Mouse (Mus musculus): ENCODE measurements at regions not wholly inside any gene's neighbourhood (a gene's known extent, or its start where the extent isn't known, plus 50 kb on each side); places are given as distances from the start of the nearest gene placed in this dataset.

- intact Hi-C loops (cut with DNase I), result no loop called here
These were observed 243.1 kb downstream of the Pdgfc start for GRCm38 (mm10) chr3:81279266-81279665.

GRCm38 (mm10) chr3:81289762-81290161, 253.5 kb downstream of the Pdgfc start:
- intact Hi-C loops (cut with DNase I), result no loop called here
- no peak for DNase-seq

More at GRCm38 (mm10) chr3:81279266-81279665, 243.1 kb downstream of the Pdgfc start:
- DNase-seq, result peak; percentile 9

- no peak for DNase-seq
- intact Hi-C loops (cut with DNase I), result no loop called here
These were observed 256.2 kb downstream of the Pdgfc start for GRCm38 (mm10) chr3:81292404-81292803.

- DNase-seq, result no peak
- intact Hi-C loops (cut with DNase I), result no loop called here
These were observed 257.1 kb downstream of the Pdgfc start for GRCm38 (mm10) chr3:81293186-81293819.

- DNase-seq, result no peak
- intact Hi-C loops (cut with DNase I), result no loop called here
These were observed 268.0 kb downstream of the Pdgfc start for GRCm38 (mm10) chr3:81304017-81304791.

- intact Hi-C loops (cut with DNase I), result no loop called here
These were observed 269.4 kb downstream of the Pdgfc start for GRCm38 (mm10) chr3:81305412-81306165.

GRCm38 (mm10) chr3:81326866-81327265, 290.6 kb downstream of the Pdgfc start:
- intact Hi-C loops (cut with DNase I), result no loop called here
- no peak for DNase-seq

More at GRCm38 (mm10) chr3:81305412-81306165, 269.4 kb downstream of the Pdgfc start:
- no peak for DNase-seq

- no peak for DNase-seq
- intact Hi-C loops (cut with DNase I), result no loop called here
These were observed 315.5 kb downstream of the Pdgfc start for GRCm38 (mm10) chr3:81351739-81352138.

GRCm38 (mm10) chr3:81367918-81368317, 331.7 kb downstream of the Pdgfc start:
- intact Hi-C loops (cut with DNase I), result no loop called here
- DNase-seq, result no peak

- intact Hi-C loops (cut with DNase I), result no loop called here
- DNase-seq, result no peak
These were observed 332.4 kb downstream of the Pdgfc start for GRCm38 (mm10) chr3:81368642-81369041.

- DNase-seq, result no peak
- intact Hi-C loops (cut with DNase I), result no loop called here
These were observed 333.5 kb downstream of the Pdgfc start for GRCm38 (mm10) chr3:81369742-81370141.

GRCm38 (mm10) chr3:81375990-81376389, 339.8 kb downstream of the Pdgfc start:
- no peak for DNase-seq
- intact Hi-C loops (cut with DNase I), result no loop called here

- DNase-seq, result no peak
- intact Hi-C loops (cut with DNase I), result no loop called here
These were observed 341.2 kb downstream of the Pdgfc start for GRCm38 (mm10) chr3:81377466-81377865.

- intact Hi-C loops (cut with DNase I), result no loop called here
These were observed 343.1 kb downstream of the Pdgfc start for GRCm38 (mm10) chr3:81379362-81379761.

GRCm38 (mm10) chr3:81386931-81387330, 350.7 kb downstream of the Pdgfc start:
- no peak for DNase-seq
- intact Hi-C loops (cut with DNase I), result no loop called here

More at GRCm38 (mm10) chr3:81379362-81379761, 343.1 kb downstream of the Pdgfc start:
- no peak for DNase-seq

- intact Hi-C loops (cut with DNase I), result no loop called here
- DNase-seq, result no peak
These were observed 351.4 kb downstream of the Pdgfc start for GRCm38 (mm10) chr3:81387634-81388033.

- intact Hi-C loops (cut with DNase I), result no loop called here
- no peak for DNase-seq
These were observed 361.0 kb downstream of the Pdgfc start for GRCm38 (mm10) chr3:81397212-81397611.

GRCm38 (mm10) chr3:81401028-81401427, 364.8 kb downstream of the Pdgfc start:
- DNase-seq, result no peak
- intact Hi-C loops (cut with DNase I), result no loop called here

GRCm38 (mm10) chr3:81408914-81409313, 372.7 kb downstream of the Pdgfc start:
- intact Hi-C loops (cut with DNase I), result no loop called here
- no peak for DNase-seq

GRCm38 (mm10) chr3:81421875-81422274, 385.7 kb downstream of the Pdgfc start:
- DNase-seq, result no peak
- intact Hi-C loops (cut with DNase I), result no loop called here

- no peak for DNase-seq
- intact Hi-C loops (cut with DNase I), result no loop called here
These were observed 390.5 kb downstream of the Pdgfc start for GRCm38 (mm10) chr3:81426765-81427164.
